Mouse (Mus musculus) limb, embryonic 12.5 days (tissue): ENCODE measurements around the gene Art5. TPM values are rescaled to one million over a fixed set of nuclear protein-coding genes. Genes with fewer than 3 reads are reported as not detected.

ENCODE experiments used
- ATAC-seq: fragments of 200-750 bp; cut with Nextera tagmentation; 2 replicates; pipeline ENCODE4 v1.8.0; 2017; ENCODE audit warnings: low read depth, moderate TSS enrichment; ENCODE audit not compliant: insufficient number of reproducible peaks, insufficient read depth, low FRiP score, low TSS enrichment
- H3K27ac ChIP-seq: fragments of 300-500 bp; sonication (generic); 2 replicates; pipeline ENCODE4 v1.5.1; 2016; ENCODE audit warnings: mild to moderate bottlenecking, moderate library complexity
- H3K27me3 ChIP-seq: fragments of 300-500 bp; sonication (generic); 2 replicates; pipeline ENCODE4 v1.6.1; 2016; ENCODE audit warnings: mild to moderate bottlenecking, moderate library complexity
- H3K36me3 ChIP-seq: fragments of 300-500 bp; sonication (generic); 2 replicates; pipeline ENCODE4 v1.6.1; 2016; ENCODE audit warnings: mild to moderate bottlenecking, moderate library complexity
- H3K4me1 ChIP-seq: fragments of 300-500 bp; sonication (generic); replicated peaks from 2 replicates; pipeline ENCODE4 v1.6.1; 2016
- H3K4me2 ChIP-seq: fragments of 300-500 bp; sonication (generic); 2 replicates; pipeline ENCODE4 v1.6.1; 2016; ENCODE audit warnings: mild to moderate bottlenecking, moderate library complexity
- H3K4me3 ChIP-seq: fragments of 300-500 bp; sonication (generic); replicated peaks from 2 replicates; pipeline ENCODE4 v1.5.1; 2016; ENCODE audit warnings: mild to moderate bottlenecking
- H3K9ac ChIP-seq: fragments of 300-500 bp; sonication (generic); replicated peaks from 2 replicates; pipeline ENCODE4 v1.6.1; 2016; ENCODE audit warnings: mild to moderate bottlenecking, moderate library complexity
- H3K9me3 ChIP-seq: fragments of 300-500 bp; sonication (generic); 2 replicates; pipeline ENCODE4 v1.6.1; 2016; ENCODE audit warnings: mild to moderate bottlenecking, moderate library complexity
- WGBS: fragments of 180-500 bp; shearing (Covaris S2); methylation state at CpG from one replicate; pipeline ENCODE4 v1.1.7; 2016; 5-methylcytosine and 5-hydroxymethylcytosine counted together
- polyA plus RNA-seq: library from polyadenylated mRNA; unstranded; fragments of >200 nt; fragmentation: Nextera tagmentation; extraction: Ambion mirVana; gene quantifications from 2 replicates; pipeline ENCODE4 v1.2.1, GENCODE M21; 2016

Gene Art5
- polyA plus RNA-seq = 5.1 and 7.2 TPM in 2 replicates

GRCm38 (mm10) chr7:102109171-102109570 is at the start of gene Art5:
Gene Art5 (minus strand): TSS chr7:102109489.
- H3K4me3 ChIP-seq = no peak within 1 kb of the TSS
- peaks cover 10% of the 10 kb centered on the region for H3K4me1 ChIP-seq
- WGBS = 77% methylated on average over 7 of the region's 7 CpGs
- H3K36me3 ChIP-seq = no peaks in the 10 kb centered on the region
- no peak for ATAC-seq
- no peak within 1 kb of the TSS for H3K9ac ChIP-seq
- H3K4me2 ChIP-seq = no peak within 1 kb of the TSS
- no peak within 1 kb of the TSS for H3K27ac ChIP-seq
- H3K27me3 ChIP-seq = peaks cover 15% of the 10 kb centered on the region
- H3K9me3 ChIP-seq = no peaks in the 10 kb centered on the region

GRCm38 (mm10) chr7:102153691-102154090 is 44.4 kb upstream of the Art5 start:
- 95% methylated on average over 5 of the region's 5 CpGs for WGBS
- Histone ChIP-seq H3K36me3 (peaks cover 87% of the 10 kb centered on the region), H3K4me1 (no peaks in the 10 kb centered on the region), H3K27me3 (no peaks in the 10 kb centered on the region), H3K4me2 (no peak overlapping the region), H3K27ac (no peak overlapping the region), H3K9ac (no peak overlapping the region), H3K4me3 (no peak overlapping the region), H3K9me3 (no peaks in the 10 kb centered on the region)
- ATAC-seq = no peak

- Histone ChIP-seq H3K4me3 (no peak overlapping the region), H3K4me2 (no peak overlapping the region), H3K9me3 (no peaks in the 10 kb centered on the region), H3K36me3 (peaks cover 82% of the 10 kb centered on the region), H3K9ac (no peak overlapping the region), H3K27me3 (no peaks in the 10 kb centered on the region), H3K4me1 (no peaks in the 10 kb centered on the region), H3K27ac (no peak overlapping the region)
- WGBS = 95% methylated on average over 5 of the region's 5 CpGs
- ATAC-seq = no peak
Observed at GRCm38 (mm10) chr7:102137898-102138297, 28.6 kb upstream of the Art5 start.

- Histone ChIP-seq H3K9me3 (no peaks in the 10 kb centered on the region), H3K4me1 (no peaks in the 10 kb centered on the region), H3K36me3 (peaks cover 86% of the 10 kb centered on the region), H3K4me3 (no peak overlapping the region), H3K27ac (no peak overlapping the region), H3K9ac (no peak overlapping the region), H3K27me3 (no peaks in the 10 kb centered on the region), H3K4me2 (no peak overlapping the region)
- ATAC-seq = no peak
- WGBS = 80% methylated on average over 1 of the region's 1 CpGs
Observed at GRCm38 (mm10) chr7:102137464-102137863, 28.2 kb upstream of the Art5 start.

GRCm38 (mm10) chr7:102132395-102132794 is 23.1 kb upstream of the Art5 start:
- Histone ChIP-seq H3K27me3 (no peaks in the 10 kb centered on the region), H3K4me3 (no peak overlapping the region), H3K9ac (no peak overlapping the region), H3K9me3 (no peaks in the 10 kb centered on the region), H3K36me3 (peaks cover 86% of the 10 kb centered on the region), H3K4me1 (no peaks in the 10 kb centered on the region), H3K27ac (no peak overlapping the region), H3K4me2 (no peak overlapping the region)
- whole genome bisulfite sequencing = 92% methylated on average over 4 of the region's 4 CpGs
- no peak for ATAC-seq

- Histone ChIP-seq H3K9me3 (no peaks in the 10 kb centered on the region), H3K4me1 (no peaks in the 10 kb centered on the region), H3K36me3 (peaks cover 73% of the 10 kb centered on the region), H3K27me3 (no peaks in the 10 kb centered on the region), H3K4me2 (no peak overlapping the region), H3K27ac (no peak overlapping the region), H3K9ac (no peak overlapping the region), H3K4me3 (no peak overlapping the region)
- 97% methylated on average over 10 of the region's 10 CpGs for WGBS
- ATAC-seq = no peak
Observed at GRCm38 (mm10) chr7:102120326-102120725, 11.0 kb upstream of the Art5 start.

GRCm38 (mm10) chr7:102117382-102117781 is 8.1 kb upstream of the Art5 start:
- Histone ChIP-seq H3K27ac (no peak overlapping the region), H3K9me3 (no peaks in the 10 kb centered on the region), H3K36me3 (peaks cover 43% of the 10 kb centered on the region), H3K9ac (no peak overlapping the region), H3K4me3 (no peak overlapping the region), H3K27me3 (no peaks in the 10 kb centered on the region), H3K4me2 (no peak overlapping the region), H3K4me1 (no peaks in the 10 kb centered on the region)
- no peak for ATAC-seq
- WGBS = 77% methylated on average over 6 of the region's 6 CpGs

- H3K9me3 ChIP-seq = no peaks in the 10 kb centered on the region
- no peak for ATAC-seq
- H3K9ac ChIP-seq = no peak within 1 kb of the TSS
- H3K27me3 ChIP-seq = no peaks in the 10 kb centered on the region
- WGBS = 49% methylated on average over 7 of the region's 7 CpGs
- H3K4me3 ChIP-seq = no peak within 1 kb of the TSS
- no peak within 1 kb of the TSS for H3K4me2 ChIP-seq
- H3K27ac ChIP-seq = no peak within 1 kb of the TSS
- peaks cover 37% of the 10 kb centered on the region for H3K36me3 ChIP-seq
- no peaks in the 10 kb centered on the region for H3K4me1 ChIP-seq
Observed at GRCm38 (mm10) chr7:102116579-102117331, 7.5 kb upstream of the Art5 start, which contains the start of gene Chrna10. Gene Chrna10 (minus strand): TSS chr7:102116828.

- WGBS = 81% methylated on average over 45 of the region's 45 CpGs
Observed at GRCm38 (mm10) chr7:102113151-102113729, 4.0 kb upstream of the Art5 start.

GRCm38 (mm10) chr7:102109746-102110145 is 457 bp upstream of the Art5 start:
- Histone ChIP-seq H3K27ac (no peak overlapping the region), H3K4me2 (no peak overlapping the region), H3K36me3 (no peaks in the 10 kb centered on the region), H3K9me3 (no peaks in the 10 kb centered on the region), H3K4me3 (no peak overlapping the region), H3K9ac (no peak overlapping the region), H3K27me3 (peaks cover 15% of the 10 kb centered on the region), H3K4me1 (peaks cover 10% of the 10 kb centered on the region)
- no peak for ATAC-seq
- 88% methylated on average over 4 of the region's 4 CpGs for WGBS

More at GRCm38 (mm10) chr7:102113151-102113729, 4.0 kb upstream of the Art5 start:
- Histone ChIP-seq H3K9me3 (no peaks in the 10 kb centered on the region), H3K4me2 (no peak overlapping the region), H3K4me1 (no peaks in the 10 kb centered on the region), H3K27me3 (no peaks in the 10 kb centered on the region), H3K9ac (no peak overlapping the region), H3K36me3 (peaks cover 4% of the 10 kb centered on the region; the same call in 1 of the 2 replicates), H3K27ac (no peak overlapping the region), H3K4me3 (no peak overlapping the region)
- ATAC-seq = no peak

GRCm38 (mm10) chr7:102108206-102108605 is 1.1 kb downstream of the Art5 start:
- Histone ChIP-seq H3K36me3 (no peaks in the 10 kb centered on the region), H3K9me3 (no peaks in the 10 kb centered on the region), H3K27me3 (peaks cover 15% of the 10 kb centered on the region), H3K27ac (no peak overlapping the region), H3K9ac (no peak overlapping the region), H3K4me1 (peaks cover 10% of the 10 kb centered on the region), H3K4me3 (no peak overlapping the region), H3K4me2 (no peak overlapping the region)
- WGBS = 77% methylated on average over 1 of the region's 1 CpGs
- no peak for ATAC-seq
